Mouse (Mus musculus): ENCODE data around the gene 1500009L16Rik. TPM values are rescaled to one million over a fixed set of nuclear protein-coding genes. Genes with fewer than 3 reads are reported as not detected.

The 1500009L16Rik gene
- polyA plus RNA-seq (2015; fragmentation: Nextera tagmentation; extraction: Ambion mirVana): 93.3 and 115 TPM in 2 replicates

- H3K36me3 ChIP-seq (ENCODE audit: control insufficient read depth, insufficient read depth, low read length): no peaks in the 10 kb centered on the region
- peak within 1 kb of the TSS; percentile 74 for H3K4me3 ChIP-seq (ENCODE audit: low read length)
- peaks cover 8% of the 10 kb centered on the region for H3K4me1 ChIP-seq (ENCODE audit: control insufficient read depth, insufficient read depth, low read depth, low read length)
- H3K4me2 ChIP-seq (ENCODE audit: low read length): peak within 1 kb of the TSS; percentile 83
- no peaks in the 10 kb centered on the region for H3K9me3 ChIP-seq (ENCODE audit: control insufficient read depth, low read length)
- peak; percentile 99 for ATAC-seq
- H3K9ac ChIP-seq (ENCODE audit: low read depth, low read length): peak within 1 kb of the TSS; percentile 78
- H3K27me3 ChIP-seq (replicated peaks; ENCODE audit: control insufficient read depth, insufficient read depth, low read length): no peaks in the 10 kb centered on the region
- under 1% methylated on average over 37 of the region's 37 CpGs for WGBS
- H3K27ac ChIP-seq (ENCODE audit: low read depth, low read length): peak within 1 kb of the TSS; percentile 30; the same call in 1 of the 2 replicates
Measured at GRCm38 (mm10) chr10:83722579-83723031, at the start of gene 1500009L16Rik. Gene 1500009L16Rik (plus strand): TSS chr10:83722865.

GRCm38 (mm10) chr10:83681334-83681733, 41.3 kb upstream of the 1500009L16Rik start:
- no peaks in the 10 kb centered on the region for H3K36me3 ChIP-seq (ENCODE audit: control insufficient read depth, insufficient read depth, low read length)
- H3K27me3 ChIP-seq (replicated peaks; ENCODE audit: control insufficient read depth, insufficient read depth, low read length): no peaks in the 10 kb centered on the region
- H3K9ac ChIP-seq (ENCODE audit: low read depth, low read length): no peak overlapping the region
- 82% methylated on average over 12 of the region's 12 CpGs for WGBS
- H3K9me3 ChIP-seq (ENCODE audit: control insufficient read depth, low read length): peaks cover 3% of the 10 kb centered on the region; the same call in 1 of the 2 replicates
- no peak overlapping the region for H3K4me3 ChIP-seq (ENCODE audit: low read length)
- H3K4me1 ChIP-seq (ENCODE audit: control insufficient read depth, insufficient read depth, low read depth, low read length): no peaks in the 10 kb centered on the region
- ATAC-seq: no peak
- H3K27ac ChIP-seq (ENCODE audit: low read depth, low read length): no peak overlapping the region
- H3K4me2 ChIP-seq (ENCODE audit: low read length): no peak overlapping the region

GRCm38 (mm10) chr10:83688215-83688614, 34.5 kb upstream of the 1500009L16Rik start:
- H3K4me1 ChIP-seq (ENCODE audit: control insufficient read depth, insufficient read depth, low read depth, low read length): no peaks in the 10 kb centered on the region
- H3K9me3 ChIP-seq (ENCODE audit: control insufficient read depth, low read length): no peaks in the 10 kb centered on the region
- WGBS: 85% methylated on average over 2 of the region's 2 CpGs
- H3K4me3 ChIP-seq (ENCODE audit: low read length): no peak overlapping the region
- H3K9ac ChIP-seq (ENCODE audit: low read depth, low read length): no peak overlapping the region
- no peak overlapping the region for H3K4me2 ChIP-seq (ENCODE audit: low read length)
- no peak overlapping the region for H3K27ac ChIP-seq (ENCODE audit: low read depth, low read length)
- H3K27me3 ChIP-seq (replicated peaks; ENCODE audit: control insufficient read depth, insufficient read depth, low read length): no peaks in the 10 kb centered on the region
- no peak for ATAC-seq
- H3K36me3 ChIP-seq (ENCODE audit: control insufficient read depth, insufficient read depth, low read length): no peaks in the 10 kb centered on the region

GRCm38 (mm10) chr10:83692175-83692895, 30.3 kb upstream of the 1500009L16Rik start:
- Histone ChIP-seq H3K27ac (ENCODE audit: low read depth, low read length) (no peak overlapping the region), H3K36me3 (ENCODE audit: control insufficient read depth, insufficient read depth, low read length) (no peaks in the 10 kb centered on the region), H3K4me3 (ENCODE audit: low read length) (no peak overlapping the region), H3K9me3 (ENCODE audit: control insufficient read depth, low read length) (no peaks in the 10 kb centered on the region), H3K27me3 (replicated peaks; ENCODE audit: control insufficient read depth, insufficient read depth, low read length) (no peaks in the 10 kb centered on the region), H3K4me2 (ENCODE audit: low read length) (no peak overlapping the region), H3K9ac (ENCODE audit: low read depth, low read length) (no peak overlapping the region), H3K4me1 (ENCODE audit: control insufficient read depth, insufficient read depth, low read depth, low read length) (no peaks in the 10 kb centered on the region)
- no peak for ATAC-seq
- WGBS: 85% methylated on average over 11 of the region's 11 CpGs

GRCm38 (mm10) chr10:83696226-83696625, 26.4 kb upstream of the 1500009L16Rik start:
- no peaks in the 10 kb centered on the region for H3K9me3 ChIP-seq (ENCODE audit: control insufficient read depth, low read length)
- 85% methylated on average over 4 of the region's 4 CpGs for WGBS
- H3K4me3 ChIP-seq (ENCODE audit: low read length): no peak overlapping the region
- no peaks in the 10 kb centered on the region for H3K4me1 ChIP-seq (ENCODE audit: control insufficient read depth, insufficient read depth, low read depth, low read length)
- no peaks in the 10 kb centered on the region for H3K36me3 ChIP-seq (ENCODE audit: control insufficient read depth, insufficient read depth, low read length)
- no peak overlapping the region for H3K27ac ChIP-seq (ENCODE audit: low read depth, low read length)
- no peak for ATAC-seq
- H3K4me2 ChIP-seq (ENCODE audit: low read length): no peak overlapping the region
- H3K27me3 ChIP-seq (replicated peaks; ENCODE audit: control insufficient read depth, insufficient read depth, low read length): no peaks in the 10 kb centered on the region
- no peak overlapping the region for H3K9ac ChIP-seq (ENCODE audit: low read depth, low read length)

- Histone ChIP-seq H3K9me3 (ENCODE audit: control insufficient read depth, low read length) (no peaks in the 10 kb centered on the region), H3K36me3 (ENCODE audit: control insufficient read depth, insufficient read depth, low read length) (no peaks in the 10 kb centered on the region), H3K4me3 (ENCODE audit: low read length) (no peak overlapping the region), H3K9ac (ENCODE audit: low read depth, low read length) (no peak overlapping the region), H3K4me2 (ENCODE audit: low read length) (no peak overlapping the region), H3K27me3 (replicated peaks; ENCODE audit: control insufficient read depth, insufficient read depth, low read length) (no peaks in the 10 kb centered on the region), H3K4me1 (ENCODE audit: control insufficient read depth, insufficient read depth, low read depth, low read length) (no peaks in the 10 kb centered on the region), H3K27ac (ENCODE audit: low read depth, low read length) (no peak overlapping the region)
- 0 out of 2 replicates have a peak, but pooled peaks have one; percentile 17 for ATAC-seq
- WGBS: 68% methylated on average over 12 of the region's 12 CpGs
Measured at GRCm38 (mm10) chr10:83706628-83707027, 16.0 kb upstream of the 1500009L16Rik start.

GRCm38 (mm10) chr10:83709920-83710319, 12.7 kb upstream of the 1500009L16Rik start:
- no peak overlapping the region for H3K27ac ChIP-seq (ENCODE audit: low read depth, low read length)
- no peaks in the 10 kb centered on the region for H3K27me3 ChIP-seq (replicated peaks; ENCODE audit: control insufficient read depth, insufficient read depth, low read length)
- no peaks in the 10 kb centered on the region for H3K9me3 ChIP-seq (ENCODE audit: control insufficient read depth, low read length)
- H3K4me3 ChIP-seq (ENCODE audit: low read length): no peak overlapping the region
- H3K9ac ChIP-seq (ENCODE audit: low read depth, low read length): no peak overlapping the region
- ATAC-seq: no peak
- no peak overlapping the region for H3K4me2 ChIP-seq (ENCODE audit: low read length)
- no peaks in the 10 kb centered on the region for H3K4me1 ChIP-seq (ENCODE audit: control insufficient read depth, insufficient read depth, low read depth, low read length)
- 54% methylated on average over 3 of the region's 3 CpGs for WGBS
- H3K36me3 ChIP-seq (ENCODE audit: control insufficient read depth, insufficient read depth, low read length): no peaks in the 10 kb centered on the region

GRCm38 (mm10) chr10:83711769-83712168, 10.9 kb upstream of the 1500009L16Rik start:
- ATAC-seq: no peak
- no peak overlapping the region for H3K27ac ChIP-seq (ENCODE audit: low read depth, low read length)
- H3K4me1 ChIP-seq (ENCODE audit: control insufficient read depth, insufficient read depth, low read depth, low read length): no peaks in the 10 kb centered on the region
- H3K36me3 ChIP-seq (ENCODE audit: control insufficient read depth, insufficient read depth, low read length): no peaks in the 10 kb centered on the region
- H3K9me3 ChIP-seq (ENCODE audit: control insufficient read depth, low read length): no peaks in the 10 kb centered on the region
- H3K4me2 ChIP-seq (ENCODE audit: low read length): no peak overlapping the region
- H3K27me3 ChIP-seq (replicated peaks; ENCODE audit: control insufficient read depth, insufficient read depth, low read length): no peaks in the 10 kb centered on the region
- WGBS: 64% methylated on average over 10 of the region's 10 CpGs
- H3K9ac ChIP-seq (ENCODE audit: low read depth, low read length): no peak overlapping the region
- no peak overlapping the region for H3K4me3 ChIP-seq (ENCODE audit: low read length)

GRCm38 (mm10) chr10:83718855-83719474, 3.7 kb upstream of the 1500009L16Rik start:
- H3K4me1 ChIP-seq (ENCODE audit: control insufficient read depth, insufficient read depth, low read depth, low read length): peaks cover 7% of the 10 kb centered on the region
- ATAC-seq: no peak
- H3K9me3 ChIP-seq (ENCODE audit: control insufficient read depth, low read length): no peaks in the 10 kb centered on the region
- H3K4me3 ChIP-seq (ENCODE audit: low read length): no peak overlapping the region
- H3K4me2 ChIP-seq (ENCODE audit: low read length): no peak overlapping the region
- no peak overlapping the region for H3K9ac ChIP-seq (ENCODE audit: low read depth, low read length)
- no peaks in the 10 kb centered on the region for H3K36me3 ChIP-seq (ENCODE audit: control insufficient read depth, insufficient read depth, low read length)
- 89% methylated on average over 12 of the region's 12 CpGs for WGBS
- no peaks in the 10 kb centered on the region for H3K27me3 ChIP-seq (replicated peaks; ENCODE audit: control insufficient read depth, insufficient read depth, low read length)
- no peak overlapping the region for H3K27ac ChIP-seq (ENCODE audit: low read depth, low read length)
